Mouse (Mus musculus) stomach, postnatal 0 days (tissue): ENCODE data around the gene Cmas. TPM values are rescaled to one million over a fixed set of nuclear protein-coding genes. Genes with fewer than 3 reads are reported as not detected.

Experiments used
- ATAC-seq: fragments of 200-750 bp; cut with Nextera tagmentation; 2 replicates; pipeline ENCODE4 v1.8.0; 2017; ENCODE audit not compliant: low FRiP score, low TSS enrichment
- DNase-seq: peaks from one replicate; pipeline ENCODE4 v3.0.0-alpha.2; 2016; ENCODE audit warnings: low spot score
- H3K27ac ChIP-seq: fragments of 300-500 bp; sonication (generic); replicated peaks from 2 replicates; pipeline ENCODE4 v1.5.1; 2014; ENCODE audit warnings: mild to moderate bottlenecking, control low read depth
- H3K27me3 ChIP-seq: fragments of 300-500 bp; sonication (generic); 2 replicates; pipeline ENCODE4 v1.6.1; 2014; ENCODE audit warnings: low read length; ENCODE audit not compliant: control insufficient read depth, insufficient read depth
- H3K36me3 ChIP-seq: fragments of 300-500 bp; sonication (generic); 2 replicates; pipeline ENCODE4 v1.6.1; 2014; ENCODE audit warnings: low read length, mixed read lengths; ENCODE audit not compliant: control insufficient read depth, insufficient read depth
- H3K4me1 ChIP-seq: fragments of 300-500 bp; sonication (generic); replicated peaks from 2 replicates; pipeline ENCODE4 v1.6.1; 2014; ENCODE audit warnings: antibody characterized with exemption; ENCODE audit not compliant: control insufficient read depth, insufficient read depth
- H3K4me2 ChIP-seq: fragments of 300-500 bp; sonication (generic); replicated peaks from 2 replicates; pipeline ENCODE4 v1.6.1; 2014; ENCODE audit warnings: low read depth, mild to moderate bottlenecking, control low read depth, moderate library complexity
- H3K4me3 ChIP-seq: fragments of 300-500 bp; sonication (generic); 2 replicates; pipeline ENCODE4 v1.5.1; 2014; ENCODE audit warnings: low read depth, low read length, control low read depth
- H3K9ac ChIP-seq: fragments of 300-500 bp; sonication (generic); 2 replicates; pipeline ENCODE4 v1.6.1; 2014; ENCODE audit warnings: mild to moderate bottlenecking, low read length, control low read depth, mixed read lengths
- H3K9me3 ChIP-seq: fragments of 300-500 bp; sonication (generic); 2 replicates; pipeline ENCODE4 v1.6.1; 2016; ENCODE audit warnings: low read length; ENCODE audit not compliant: control insufficient read depth
- CTCF ChIP-seq: IDR thresholded peaks from 2 replicates; pipeline ENCODE4 v1.5.1; 2016; ENCODE audit warnings: antibody characterized with exemption, low read depth, mild to moderate bottlenecking, moderate library complexity
- EP300 ChIP-seq: optimal IDR thresholded peaks from 2 replicates; pipeline ENCODE3; 2016; ENCODE audit warnings: antibody characterized with exemption
- WGBS: fragments of 180-500 bp; shearing (Covaris S2); extraction: QIAGEN DNeasy Blood & Tissue Kit; methylation state at CpG from one replicate; pipeline ENCODE4 v1.1.7; 2014; 5-methylcytosine and 5-hydroxymethylcytosine counted together
- polyA plus RNA-seq: library from polyadenylated mRNA; unstranded; fragments of >200 nt; fragmentation: Nextera tagmentation; extraction: Ambion mirVana; gene quantifications from 2 replicates; pipeline ENCODE4 v1.2.1, GENCODE M21; 2015

Gene Cmas
- polyA plus RNA-seq, 1 experiment from 2014 or later = 79.5 TPM

DNA sequence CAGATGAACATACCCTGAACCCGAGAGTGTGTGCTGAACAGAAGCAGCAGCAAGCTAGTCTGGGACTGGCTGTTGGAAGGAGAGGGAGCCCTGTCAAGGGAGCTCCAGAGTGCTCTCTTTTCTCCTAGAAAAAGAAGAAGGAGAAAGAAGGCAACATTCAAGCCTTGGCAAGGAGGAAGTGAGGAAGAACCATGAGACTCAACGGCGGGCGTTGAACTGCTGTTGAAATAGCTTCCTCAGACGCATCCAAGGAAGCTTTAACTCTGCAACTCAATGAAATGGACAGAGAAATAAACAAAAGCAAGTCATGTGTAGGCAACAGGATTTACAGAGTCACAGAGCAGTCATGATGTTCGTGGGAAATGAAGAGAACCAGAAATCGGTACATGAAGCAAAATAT is 9.7 kb upstream of the Cmas start:
- peak overlapping the region; percentile 30 for H3K4me2 ChIP-seq
- peak overlapping the region; percentile 64 for H3K27ac ChIP-seq
- WGBS = 28% methylated on average over 7 of the region's 7 CpGs
- H3K9ac ChIP-seq = no peak overlapping the region
- H3K9me3 ChIP-seq = no peaks in the 10 kb centered on the region
- H3K4me1 ChIP-seq = no peaks in the 10 kb centered on the region
- DNase-seq = no peak
- H3K27me3 ChIP-seq = no peaks in the 10 kb centered on the region
- H3K4me3 ChIP-seq = no peak overlapping the region
- ATAC-seq = no peak
- TF ChIP-seq EP300 (no peak), CTCF (no peak)
- no peaks in the 10 kb centered on the region for H3K36me3 ChIP-seq

DNA sequence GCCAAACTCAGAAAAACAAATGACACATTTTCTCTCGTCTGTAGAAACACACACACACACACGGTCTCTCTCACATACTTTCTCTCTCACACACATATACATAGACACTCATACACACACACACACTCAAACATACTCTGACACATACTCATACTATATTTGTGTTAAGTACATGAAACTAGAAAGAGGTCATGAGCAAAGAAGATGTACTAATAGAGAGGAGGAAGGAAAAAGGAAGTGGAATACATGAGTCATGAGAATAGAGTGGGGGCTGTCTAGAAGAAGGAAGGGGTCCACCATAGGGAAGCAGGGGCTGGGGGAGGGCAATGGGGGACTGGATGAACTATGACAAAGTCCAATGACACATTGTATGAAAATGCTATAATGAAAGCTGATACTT is 9.3 kb upstream of the Cmas start:
- H3K4me2 ChIP-seq = peak overlapping the region; percentile 30; the same call in 1 of the 2 replicates
- 37% methylated on average over 2 of the region's 2 CpGs for WGBS
- no peak for TF ChIP-seq CTCF
- no peak for TF ChIP-seq EP300

DNA sequence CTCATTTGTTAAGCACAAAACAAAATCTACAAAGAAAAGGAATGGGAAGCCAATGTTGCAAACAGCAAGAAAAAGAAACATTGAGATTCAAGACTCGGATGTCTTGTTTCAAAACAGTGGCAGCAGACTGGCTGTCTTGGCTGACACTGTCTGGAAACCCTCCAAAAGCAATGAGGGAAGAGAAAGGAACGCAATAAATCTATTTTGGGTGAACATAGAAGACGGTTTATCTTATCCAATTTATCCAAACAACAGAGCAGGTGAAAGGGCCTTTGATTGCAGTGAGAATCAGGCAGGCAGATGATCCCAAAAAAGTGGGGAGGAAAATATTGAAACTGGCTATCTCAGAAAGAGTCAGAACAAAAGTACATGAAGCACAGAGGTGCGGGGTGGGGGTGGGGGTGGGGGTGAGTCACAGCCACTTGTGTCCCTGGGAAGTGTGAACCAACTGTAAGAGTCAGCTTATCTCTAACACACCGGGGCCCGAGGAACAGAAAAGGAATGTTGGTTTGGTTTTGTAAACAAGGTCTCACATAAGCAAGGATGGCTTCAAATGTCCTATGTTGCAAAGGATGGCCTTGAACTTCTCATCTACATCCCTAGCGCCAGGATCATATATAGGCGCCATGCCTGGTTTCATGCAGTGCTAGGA is 8.3 kb upstream of the Cmas start:
- 37% methylated on average over 8 of the region's 8 CpGs for WGBS

More for the DNA sequence above, 9.3 kb upstream of the Cmas start:
- Histone ChIP-seq H3K4me3 (no peak overlapping the region), H3K9ac (no peak overlapping the region), H3K36me3 (no peaks in the 10 kb centered on the region), H3K4me1 (no peaks in the 10 kb centered on the region), H3K9me3 (no peaks in the 10 kb centered on the region), H3K27ac (peak overlapping the region; percentile 64), H3K27me3 (no peaks in the 10 kb centered on the region)
- ATAC-seq (peak; percentile 51; the same call in 1 of the 2 replicates), DNase-seq (no peak)

DNA sequence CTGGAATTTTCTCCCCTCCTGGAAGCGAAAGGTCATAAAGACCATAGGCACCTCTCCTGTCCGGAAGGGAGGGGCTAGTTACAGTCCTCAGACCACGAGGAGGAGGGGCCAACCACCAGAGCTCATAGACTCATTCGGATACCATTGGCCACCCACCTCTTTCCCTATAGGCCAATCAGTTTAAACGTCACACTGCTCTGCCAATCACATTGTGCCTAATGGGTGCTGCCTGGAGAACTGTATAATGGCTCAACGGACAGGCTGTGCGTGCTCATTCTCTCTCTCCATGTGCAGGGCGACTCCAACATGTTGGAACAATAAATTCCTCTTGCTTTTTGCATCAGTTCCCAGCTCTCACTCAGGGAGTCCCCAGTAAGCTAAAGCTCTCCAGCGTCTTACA is 5.1 kb upstream of the Cmas start:
- ATAC-seq (no peak), DNase-seq (no peak)
- Histone ChIP-seq H3K4me1 (no peaks in the 10 kb centered on the region), H3K4me2 (no peak overlapping the region), H3K9me3 (no peaks in the 10 kb centered on the region), H3K4me3 (no peak overlapping the region), H3K9ac (no peak overlapping the region), H3K27me3 (no peaks in the 10 kb centered on the region), H3K27ac (no peak overlapping the region), H3K36me3 (no peaks in the 10 kb centered on the region)
- WGBS = 61% methylated on average over 9 of the region's 9 CpGs
- no peak for TF ChIP-seq EP300
- TF ChIP-seq CTCF = no peak

More for the DNA sequence above, 8.3 kb upstream of the Cmas start:
- DNase-seq (no peak), ATAC-seq (no peak)
- Histone ChIP-seq H3K9me3 (no peaks in the 10 kb centered on the region), H3K4me1 (no peaks in the 10 kb centered on the region), H3K27me3 (no peaks in the 10 kb centered on the region), H3K4me2 (no peak overlapping the region), H3K36me3 (no peaks in the 10 kb centered on the region), H3K9ac (no peak overlapping the region), H3K27ac (no peak overlapping the region), H3K4me3 (no peak overlapping the region)
- TF ChIP-seq EP300 (no peak), CTCF (no peak)

DNA sequence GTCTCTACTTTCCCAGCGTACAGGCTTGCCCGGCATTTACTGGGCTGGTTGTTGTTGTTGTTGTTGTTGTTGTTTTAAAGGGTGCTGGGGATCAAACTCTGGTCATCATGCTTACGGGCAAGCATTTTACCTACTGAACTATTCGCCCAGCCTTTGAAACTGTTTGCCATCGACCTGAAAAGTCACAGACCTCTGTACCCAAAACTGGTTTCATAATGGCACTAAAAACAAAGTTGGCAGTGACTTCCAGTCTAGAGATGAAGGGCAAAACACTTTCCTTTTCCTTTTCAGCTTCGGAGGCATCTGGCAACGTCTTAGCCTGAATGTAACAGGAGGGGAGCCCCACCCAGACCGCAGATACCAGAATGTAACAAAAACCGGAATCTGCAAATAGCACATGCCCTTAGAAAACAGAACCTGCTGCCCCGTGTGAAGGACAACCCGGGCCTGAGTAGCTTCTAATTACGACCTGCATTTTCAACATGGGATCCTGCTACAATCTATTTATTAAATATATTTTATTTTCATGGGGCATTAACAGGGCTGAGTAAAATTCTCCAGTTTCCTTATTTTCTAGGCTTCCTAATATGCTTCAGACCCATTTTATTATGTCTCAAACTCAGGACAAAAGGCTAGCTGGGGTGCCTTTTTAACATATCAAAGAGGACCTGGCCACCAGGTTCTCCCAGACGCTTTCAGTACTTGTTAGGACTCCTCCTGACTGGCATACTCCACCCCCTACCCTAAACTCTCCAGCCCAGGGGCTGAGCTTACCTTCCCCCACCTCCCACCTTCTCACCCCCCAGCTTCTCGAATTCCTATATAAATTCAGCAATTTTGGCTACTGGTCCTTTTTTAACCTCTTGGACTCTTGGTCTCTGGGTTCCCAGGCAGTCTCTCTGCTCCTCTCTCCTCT is 3.9 kb upstream of the Cmas start:
- Histone ChIP-seq H3K36me3 (no peaks in the 10 kb centered on the region), H3K4me1 (no peaks in the 10 kb centered on the region), H3K4me3 (no peak overlapping the region), H3K4me2 (no peak overlapping the region), H3K9me3 (no peaks in the 10 kb centered on the region), H3K9ac (no peak overlapping the region), H3K27ac (no peak overlapping the region), H3K27me3 (no peaks in the 10 kb centered on the region)
- TF ChIP-seq EP300 (no peak), CTCF (no peak)
- 40% methylated on average over 14 of the region's 14 CpGs for WGBS
- ATAC-seq = no peak
- no peak for DNase-seq
